Mouse (Mus musculus): Measurements from ENCODE around the gene Rad17.

- TF ChIP-seq POLR2A (IDR thresholded peaks at IDR 0.05; ENCODE audit: extremely low read depth, insufficient read depth, low read length) (no peak), CTCF (IDR thresholded peaks at IDR 0.05; ENCODE audit: low read depth, low read length) (no peak)
Measured at GRCm38 (mm10) chr13:100570713-100571112, 80.1 kb downstream of the Rad17 start.
